ENCODE assay signal across 20 mouse cellular contexts in the genomic region with DNA sequence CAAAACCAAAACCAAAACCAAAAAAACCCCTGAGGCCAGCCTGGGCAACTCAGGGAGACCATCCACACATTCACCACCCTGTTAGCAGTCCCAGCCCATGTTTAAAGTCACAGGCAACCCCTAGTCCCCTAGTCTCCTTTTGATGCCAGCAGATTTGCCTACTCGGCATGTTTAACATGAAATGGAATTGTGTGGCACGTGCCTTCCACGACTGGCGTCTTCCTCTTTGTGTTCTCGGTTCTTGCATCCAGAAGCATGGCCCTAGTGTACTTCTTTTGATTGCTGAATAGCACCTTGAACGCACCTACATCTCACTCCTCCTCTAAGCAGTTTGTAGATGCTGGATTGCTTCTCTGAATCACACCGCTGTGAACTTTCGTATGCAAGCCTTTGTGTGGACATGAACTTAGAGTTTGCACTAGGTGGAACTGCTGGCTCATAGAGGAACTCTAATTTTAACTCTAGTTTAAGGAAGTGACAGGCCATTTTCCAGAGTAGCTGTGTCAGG. TPM values are rescaled to one million over a fixed set of nuclear protein-coding genes. Genes with fewer than 3 reads are reported as not detected.
DNase-seq lines count a peak whose midpoint lies in the region; ATAC-seq lines count a peak whose summit lies in the region.
"Had no signal": no experiment of that assay in that cellular context is flagged by ENCODE, and none has a peak within 500 bp of the region (broad histone marks: within the 10 kb centered on the region; RNA-seq: fewer than 3 reads in every experiment).

No protein-coding gene starts in this region.

- peak; percentile 42 for DNase-seq in heart, adult 8-10 months (ENCODE audit: low spot score)
- DNase-seq in heart, postnatal 4 days, result no peak
- DNase-seq in B cell, adult 2 months, result peak; percentile 59 to 64
- DNase-seq in naive thymus-derived CD4-positive, alpha-beta T cell, adult 2 months (ENCODE audit: low read depth), result peak; percentile 50
- DNase-seq in kidney, postnatal 14 days, result no peak
- DNase-seq: cerebellum, adult 8-10 months; left cerebral cortex, postnatal 4 days had no signal

- H3K4me3 ChIP-seq in forebrain, embryonic 16.5 days (replicated peaks; ENCODE audit: low read length), result no peak overlapping the region
- no peak overlapping the region for H3K4me3 ChIP-seq in intestine, embryonic 15.5 days (replicated peaks)
- H3K4me3 ChIP-seq: forebrain, embryonic 10.5 days; kidney, embryonic 15.5 days; lung, embryonic 15.5 days had no signal

- no peaks in the 10 kb centered on the region for H3K9me3 ChIP-seq in forebrain, embryonic 16.5 days (ENCODE audit: control insufficient read depth, low read length)
- no peaks in the 10 kb centered on the region for H3K9me3 ChIP-seq in intestine, embryonic 15.5 days
- H3K9me3 ChIP-seq: forebrain, embryonic 10.5 days; kidney, embryonic 15.5 days; lung, embryonic 15.5 days had no signal

- peaks cover 3% of the 10 kb centered on the region; the same call in 1 of the 2 replicates for H3K27me3 ChIP-seq in forebrain, embryonic 16.5 days (replicated peaks; ENCODE audit: control insufficient read depth, insufficient read depth, low read length)
- H3K27me3 ChIP-seq in intestine, embryonic 15.5 days (replicated peaks), result no peaks in the 10 kb centered on the region

- no peaks in the 10 kb centered on the region for H3K36me3 ChIP-seq in forebrain, embryonic 16.5 days (ENCODE audit: control insufficient read depth, insufficient read depth)
- no peaks in the 10 kb centered on the region for H3K36me3 ChIP-seq in intestine, embryonic 15.5 days
- H3K36me3 ChIP-seq: forebrain, embryonic 10.5 days; kidney, embryonic 15.5 days; lung, embryonic 15.5 days had no signal

- H3K4me1 ChIP-seq in forebrain, embryonic 16.5 days (replicated peaks; ENCODE audit: control insufficient read depth, insufficient read depth, low read length), result peaks cover 5% of the 10 kb centered on the region
- H3K4me1 ChIP-seq in intestine, embryonic 15.5 days (replicated peaks), result 0 out of 2 replicates have a peak, but pooled peaks cover 4% of the 10 kb centered on the region

- no peak overlapping the region for H3K27ac ChIP-seq in forebrain, embryonic 16.5 days (ENCODE audit: low read length)
- no peak overlapping the region for H3K27ac ChIP-seq in intestine, embryonic 15.5 days
- H3K27ac ChIP-seq: forebrain, embryonic 10.5 days; kidney, embryonic 15.5 days; lung, embryonic 15.5 days had no signal

- no peak overlapping the region for H3K4me2 ChIP-seq in forebrain, embryonic 16.5 days (ENCODE audit: low read length)
- no peak overlapping the region for H3K4me2 ChIP-seq in intestine, embryonic 15.5 days (replicated peaks)
- H3K4me2 ChIP-seq: kidney, embryonic 15.5 days; lung, embryonic 15.5 days had no signal

- no peak overlapping the region for H3K9ac ChIP-seq in forebrain, embryonic 16.5 days (replicated peaks; ENCODE audit: low read depth, low read length)
- H3K9ac ChIP-seq in intestine, embryonic 15.5 days, result no peak overlapping the region
- H3K9ac ChIP-seq: kidney, embryonic 15.5 days; lung, embryonic 15.5 days had no signal

- ATAC-seq in hematopoietic stem cell, adult 5-6 weeks (replicated peaks in 1 of 2; ENCODE audit: insufficient read depth in 1 of 2, low FRiP score in 2 of 2, low TSS enrichment in 1 of 2, low read depth in 1 of 2, poor library complexity in 2 of 2, severe bottlenecking in 2 of 2), result peak; percentile 41 to 54
- ATAC-seq in forebrain, embryonic 16.5 days, result no peak
- ATAC-seq in intestine, embryonic 15.5 days, result no peak
- ATAC-seq: hindbrain, embryonic 16.5 days had no signal

- WGBS in forebrain, embryonic 16.5 days, result 82% methylated on average over 8 of the region's 8 CpGs
- WGBS in intestine, embryonic 15.5 days, result 79% methylated on average over 8 of the region's 8 CpGs

RNA-seq across cellular contexts. Expression of a gene that starts 4.8 kb away (rescaled TPM):
- 1 to 10 TPM; 2.4 to 4.9 (median 2.7) TPM for total RNA-seq in heart, adult 8-10 months (2022)
- total RNA-seq in heart, postnatal 4 days (2021), result 1 to 10 TPM; 7.8 to 9.3 TPM
- total RNA-seq in hematopoietic stem cell, adult 5-6 weeks (2017), result 186 and 621 TPM in 2 replicates
- polyA plus RNA-seq in forebrain, embryonic 16.5 days (2015; fragmentation: Nextera tagmentation; extraction: Ambion mirVana), result 4.0 and 4.2 TPM in 2 replicates
- polyA plus RNA-seq in intestine, embryonic 15.5 days (2015; fragmentation: Nextera tagmentation; extraction: Ambion mirVana), result 22.9 and 28.5 TPM in 2 replicates
- polyA plus RNA-seq: C2C12 had no signal

RNA-seq across cellular contexts. Expression of a gene that starts 24.7 kb away (rescaled TPM):
- total RNA-seq in heart, adult 8-10 months (2022), result 10 to 100 TPM; 28.0 to 31.5 (median 30.4) TPM
- 10 to 100 TPM; 43.4 to 46.3 TPM for total RNA-seq in heart, postnatal 4 days (2021)
- total RNA-seq in hematopoietic stem cell, adult 5-6 weeks (2017), result 23.6 and 36.7 TPM in 2 replicates
- 58.8 and 65.6 TPM in 2 replicates for polyA plus RNA-seq in forebrain, embryonic 16.5 days (2015; fragmentation: Nextera tagmentation; extraction: Ambion mirVana)
- 109 and 113 TPM in 2 replicates for polyA plus RNA-seq in intestine, embryonic 15.5 days (2015; fragmentation: Nextera tagmentation; extraction: Ambion mirVana)

RNA-seq across cellular contexts. Expression of a gene that starts 24.9 kb away (rescaled TPM):
- 10 to 100 TPM; 12.6 to 15.3 (median 14.8) TPM for total RNA-seq in heart, adult 8-10 months (2022)
- 10 to 100 TPM; 16.4 to 19.9 TPM for total RNA-seq in heart, postnatal 4 days (2021)
- total RNA-seq in hematopoietic stem cell, adult 5-6 weeks (2017), result 49.9 and 52.8 TPM in 2 replicates
- 67.4 and 73.6 TPM in 2 replicates for polyA plus RNA-seq in forebrain, embryonic 16.5 days (2015; fragmentation: Nextera tagmentation; extraction: Ambion mirVana)
- polyA plus RNA-seq in intestine, embryonic 15.5 days (2015; fragmentation: Nextera tagmentation; extraction: Ambion mirVana), result 60.9 and 61.9 TPM in 2 replicates

RNA-seq across cellular contexts. Expression of a gene that starts 33.8 kb away (rescaled TPM):
- total RNA-seq in heart, adult 8-10 months (2022), result under 1 TPM in 1 of 4 experiments, not detected in 3; 0.22 TPM
- not detected for total RNA-seq in heart, postnatal 4 days (2021)
- total RNA-seq in hematopoietic stem cell, adult 5-6 weeks (2017), result 0.40 TPM in 1 of 2 replicates, not detected in the other
- not detected in 2 replicates for polyA plus RNA-seq in forebrain, embryonic 16.5 days (2015; fragmentation: Nextera tagmentation; extraction: Ambion mirVana)
- not detected in 2 replicates for polyA plus RNA-seq in intestine, embryonic 15.5 days (2015; fragmentation: Nextera tagmentation; extraction: Ambion mirVana)
- total RNA-seq: layer of hippocampus, postnatal 10 days; left cerebral cortex, postnatal 4 days; midbrain, postnatal 0 days had no signal
- polyA plus RNA-seq: brain, embryonic 14.5 days; C2C12; embryonic facial prominence, embryonic 11.5 days; forebrain, embryonic 10.5 days; heart, embryonic 14.5 days; hindbrain, embryonic 16.5 days; kidney, embryonic 15.5 days; lung, embryonic 15.5 days; midbrain, postnatal 0 days had no signal

Comparison
In these comparisons a context has a peak if more than half of its experiments do, and no peak if none do; other contexts are left out.
1. DNase-seq: peak in heart, adult 8-10 months (single experiment), B cell, adult 2 months (2 of 2) and naive thymus-derived CD4-positive, alpha-beta T cell, adult 2 months (single experiment); none in heart, postnatal 4 days (single experiment) and kidney, postnatal 14 days (single experiment).
2. ATAC-seq: peak in hematopoietic stem cell, adult 5-6 weeks (2 of 2); none in forebrain, embryonic 16.5 days (single experiment) and intestine, embryonic 15.5 days (single experiment).
3. RNA of a gene that starts 4.8 kb away (total RNA-seq): 186 to 621 TPM in hematopoietic stem cell, adult 5-6 weeks; 7.8 to 9.3 TPM in heart, postnatal 4 days and 2.4 to 4.9 TPM in heart, adult 8-10 months; every median in the first group is over 10 times any median in the second.